Mouse (Mus musculus) monocyte, adult 5-6 weeks (primary cell): ENCODE measurements around the gene Ces2a. TPM values are rescaled to one million over a fixed set of nuclear protein-coding genes. Genes with fewer than 3 reads are reported as not detected.

Experiments used
- ATAC-seq: fragments of 153-309, 156-312 bp; replicated peaks from 2 replicates; pipeline ENCODE4 v1.8.0; 2017; ENCODE audit warnings: mild to moderate bottlenecking; ENCODE audit not compliant: low TSS enrichment, insufficient number of reproducible peaks, severe bottlenecking, poor library complexity, low FRiP score
- total RNA-seq: library from RNA; stranded (forward); fragments of 200-1000, 200-491, 200-594 nt; gene quantifications from 3 replicates; pipeline ENCODE4 v1.2.3, GENCODE M21; 2017

Ces2a gene
- not detected in 3 replicates for total RNA-seq

GRCm38 (mm10) chr8:104733753-104734152 is at the start of gene Ces2a:
Gene Ces2a, plus strand, starts transcription at chr8:104734003.
- ATAC-seq: no peak

- no peak for ATAC-seq
These were observed 45.4 kb upstream of the Ces2a start for GRCm38 (mm10) chr8:104688433-104688832.

- no peak for ATAC-seq
These were observed 35.2 kb upstream of the Ces2a start for GRCm38 (mm10) chr8:104698556-104698955.

GRCm38 (mm10) chr8:104701900-104702299 is 31.9 kb upstream of the Ces2a start:
- ATAC-seq: no peak

- no peak for ATAC-seq
These were observed 12.6 kb upstream of the Ces2a start for GRCm38 (mm10) chr8:104721166-104721565.

GRCm38 (mm10) chr8:104731451-104731850 is 2.4 kb upstream of the Ces2a start:
- no peak for ATAC-seq

- no peak for ATAC-seq
These were observed 1.8 kb upstream of the Ces2a start for GRCm38 (mm10) chr8:104731969-104732368.

- no peak for ATAC-seq
These were observed 8.2 kb downstream of the Ces2a start for GRCm38 (mm10) chr8:104742039-104742438.

GRCm38 (mm10) chr8:104743410-104743809 is 9.6 kb downstream of the Ces2a start:
- no peak for ATAC-seq

GRCm38 (mm10) chr8:104752818-104753217 is 19.0 kb downstream of the Ces2a start:
- no peak for ATAC-seq

- no peak for ATAC-seq
These were observed 23.8 kb downstream of the Ces2a start for GRCm38 (mm10) chr8:104757621-104758020.

- no peak for ATAC-seq
These were observed 24.4 kb downstream of the Ces2a start for GRCm38 (mm10) chr8:104758209-104758608.

GRCm38 (mm10) chr8:104761126-104761525 is 27.3 kb downstream of the Ces2a start:
- ATAC-seq: no peak

GRCm38 (mm10) chr8:104766485-104766884 is 32.7 kb downstream of the Ces2a start:
- ATAC-seq: no peak

- no peak for ATAC-seq
These were observed 36.6 kb downstream of the Ces2a start for GRCm38 (mm10) chr8:104770365-104770764.

- ATAC-seq: no peak
These were observed 53.2 kb downstream of the Ces2a start for GRCm38 (mm10) chr8:104787049-104787448.

- ATAC-seq: no peak
These were observed 55.1 kb downstream of the Ces2a start for GRCm38 (mm10) chr8:104788929-104789328.

- no peak for ATAC-seq
These were observed 56.3 kb downstream of the Ces2a start for GRCm38 (mm10) chr8:104789886-104790680.
